Mouse (Mus musculus) cerebellum, adult (tissue): ENCODE measurements around the gene Grasp.

ENCODE experiments used
- ATAC-seq: cut with Nextera tagmentation; 2 replicates; pipeline ENCODE4 v1.9.2; 2017; ENCODE audit warnings: mild to moderate bottlenecking, moderate library complexity, mixed read lengths; ENCODE audit not compliant: insufficient number of reproducible peaks, low FRiP score, low TSS enrichment

The Grasp gene

DNA sequence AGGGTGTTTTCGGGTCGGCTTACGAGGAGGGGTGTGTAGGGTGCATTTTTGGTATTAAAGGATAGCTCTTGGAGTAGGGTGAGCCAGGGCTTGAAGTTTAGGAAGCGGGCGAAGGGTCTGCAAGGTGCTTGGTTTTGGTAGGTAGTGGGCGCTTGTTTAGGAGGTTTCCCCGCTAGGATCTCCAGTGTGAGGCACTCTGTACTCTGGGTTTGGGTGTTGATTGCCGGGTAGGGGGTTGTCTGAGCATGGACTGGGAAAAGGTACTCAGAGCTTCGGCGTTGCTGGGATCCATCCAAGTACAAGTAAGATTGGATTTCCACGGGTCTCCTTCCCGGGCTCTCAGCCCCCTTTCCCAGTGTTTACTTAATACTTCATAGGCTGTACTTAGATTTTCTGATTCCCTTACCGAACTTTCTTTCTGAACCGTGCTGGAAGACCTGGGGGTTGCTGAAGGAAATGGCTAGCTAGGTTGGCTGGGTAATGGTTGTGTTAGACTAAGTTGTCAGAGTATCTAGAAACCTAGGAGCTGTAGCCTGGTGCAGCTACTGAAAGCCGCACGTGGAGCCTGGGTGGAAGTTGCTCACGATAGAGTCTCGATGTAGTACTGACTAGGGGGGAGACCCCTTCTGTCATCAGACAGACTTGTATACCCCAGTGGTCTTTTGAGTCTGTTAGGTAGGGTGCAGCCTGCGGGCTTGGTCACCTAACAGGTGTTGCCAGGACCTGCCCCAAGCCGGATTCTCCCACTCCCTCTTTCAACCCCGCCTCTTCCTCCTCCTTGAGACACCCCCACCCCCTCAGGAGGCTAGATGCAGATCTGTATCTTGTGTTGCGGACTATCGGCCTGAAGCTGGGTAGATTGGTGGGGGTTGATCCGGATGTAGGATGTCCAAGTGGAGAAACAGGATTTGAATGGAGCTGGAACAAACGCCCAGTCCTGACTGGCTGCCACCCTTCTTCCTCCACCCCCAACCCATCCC, 43.4 kb downstream of the Grasp start:
- no peak for ATAC-seq

DNA sequence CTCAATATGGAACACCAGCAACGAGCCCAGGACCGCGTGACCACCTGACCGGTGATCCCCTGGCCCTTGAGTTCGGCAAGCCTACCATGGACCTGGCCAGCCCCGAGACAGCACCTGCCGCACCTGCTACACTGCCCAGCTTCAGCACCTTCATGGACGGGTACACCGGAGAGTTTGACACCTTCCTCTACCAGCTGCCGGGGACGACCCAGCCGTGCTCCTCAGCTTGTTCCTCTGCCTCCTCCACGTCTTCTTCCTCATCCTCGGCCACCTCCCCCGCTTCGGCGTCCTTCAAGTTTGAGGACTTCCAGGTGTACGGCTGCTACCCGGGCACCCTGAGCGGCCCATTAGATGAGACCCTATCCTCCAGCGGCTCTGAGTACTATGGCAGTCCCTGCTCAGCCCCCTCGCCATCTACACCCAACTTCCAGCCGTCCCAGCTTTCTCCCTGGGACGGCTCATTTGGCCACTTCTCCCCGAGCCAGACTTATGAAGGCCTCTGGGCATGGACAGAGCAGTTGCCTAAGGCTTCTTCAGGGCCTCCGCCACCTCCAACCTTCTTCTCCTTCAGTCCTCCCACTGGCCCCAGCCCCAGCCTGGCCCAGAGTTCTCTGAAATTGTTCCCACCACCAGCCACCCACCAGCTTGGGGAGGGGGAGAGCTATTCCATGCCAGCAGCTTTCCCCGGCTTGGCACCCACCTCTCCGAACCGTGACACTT, 46.3 kb downstream of the Grasp start:
- no peak for ATAC-seq

DNA sequence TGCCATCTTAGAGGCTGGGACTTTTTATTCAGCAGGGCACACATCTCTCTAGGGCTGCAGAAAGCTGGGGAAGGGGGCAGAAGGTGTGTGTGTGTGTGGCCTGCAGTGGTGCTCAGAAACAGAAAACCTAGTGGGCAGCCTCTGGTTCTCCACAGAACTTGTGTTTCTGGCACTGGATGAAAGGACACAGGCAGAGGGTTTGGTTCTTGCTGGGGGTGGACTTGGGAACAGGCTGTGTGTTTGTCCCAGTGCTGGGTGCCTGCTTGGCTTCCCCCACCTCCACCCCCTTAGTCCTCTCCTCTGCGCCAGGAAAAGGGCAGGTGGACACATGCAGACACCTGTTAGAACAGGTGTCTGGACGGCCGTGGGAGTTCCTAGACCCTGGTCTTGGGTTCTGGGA, 47.1 kb downstream of the Grasp start:
- ATAC-seq, result no peak

DNA sequence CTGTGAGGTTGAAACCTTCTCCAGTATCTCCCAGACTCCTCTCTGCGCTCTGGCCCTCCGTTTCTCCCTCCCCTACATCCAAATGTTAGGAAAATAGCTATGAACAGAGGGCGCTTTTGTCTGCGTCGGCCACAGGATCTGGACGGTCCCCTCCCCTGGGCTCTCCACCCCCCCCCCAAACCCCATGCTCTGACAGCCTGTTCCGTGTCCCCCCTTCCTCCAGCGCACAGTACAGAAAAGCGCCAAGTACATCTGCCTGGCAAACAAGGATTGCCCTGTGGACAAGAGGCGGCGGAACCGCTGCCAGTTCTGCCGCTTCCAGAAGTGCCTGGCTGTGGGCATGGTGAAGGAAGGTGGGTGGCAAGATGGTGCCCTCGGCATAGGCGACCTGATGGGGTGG, 47.5 kb downstream of the Grasp start:
- no peak for ATAC-seq

DNA sequence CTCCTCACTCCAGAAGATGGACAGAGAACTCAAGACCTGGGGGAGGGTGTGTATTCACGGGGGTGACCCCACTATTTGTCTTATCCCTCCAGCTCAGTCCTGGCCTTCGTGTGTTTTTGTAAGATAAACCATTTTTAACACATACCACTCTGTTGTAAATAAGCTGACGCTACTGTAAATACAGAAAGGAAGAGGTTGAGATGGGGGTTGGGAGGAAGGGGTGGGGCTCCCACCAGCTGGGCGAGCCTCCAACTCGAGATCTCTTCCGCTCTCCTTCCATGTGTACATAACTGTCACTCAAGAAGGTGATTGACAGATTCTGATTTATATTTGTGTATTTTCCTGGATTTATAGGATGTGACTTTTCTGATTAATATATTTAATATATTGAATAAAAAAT, 50.4 kb downstream of the Grasp start:
- ATAC-seq, result no peak

DNA sequence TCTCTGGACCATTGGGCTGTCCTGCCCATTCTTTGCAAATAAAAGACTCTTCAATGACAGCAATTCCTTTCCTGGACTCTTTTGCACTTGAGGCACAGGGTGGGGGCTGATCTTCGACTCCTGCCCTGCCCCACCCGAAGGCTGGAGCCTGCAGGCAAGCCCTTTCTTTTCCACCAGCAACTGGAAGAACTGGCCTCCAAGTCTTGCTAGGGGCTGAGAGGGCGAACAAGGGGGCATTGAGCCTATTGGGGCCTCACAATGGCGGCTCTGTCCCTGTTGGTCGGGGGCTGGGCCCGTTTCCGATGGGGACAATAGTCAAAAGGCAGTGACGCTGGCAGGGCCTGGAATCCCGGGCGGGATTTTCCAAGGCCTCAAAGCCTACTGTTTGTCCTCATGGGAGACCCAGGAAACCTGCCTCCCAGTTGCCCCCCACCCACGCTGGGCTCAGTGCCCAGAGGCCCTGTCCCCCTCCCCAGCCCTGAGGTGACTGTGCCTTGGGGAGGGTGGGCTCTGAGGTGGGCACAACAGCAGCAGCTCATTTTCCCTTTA, 53.4 kb downstream of the Grasp start:
- ATAC-seq, result no peak

DNA sequence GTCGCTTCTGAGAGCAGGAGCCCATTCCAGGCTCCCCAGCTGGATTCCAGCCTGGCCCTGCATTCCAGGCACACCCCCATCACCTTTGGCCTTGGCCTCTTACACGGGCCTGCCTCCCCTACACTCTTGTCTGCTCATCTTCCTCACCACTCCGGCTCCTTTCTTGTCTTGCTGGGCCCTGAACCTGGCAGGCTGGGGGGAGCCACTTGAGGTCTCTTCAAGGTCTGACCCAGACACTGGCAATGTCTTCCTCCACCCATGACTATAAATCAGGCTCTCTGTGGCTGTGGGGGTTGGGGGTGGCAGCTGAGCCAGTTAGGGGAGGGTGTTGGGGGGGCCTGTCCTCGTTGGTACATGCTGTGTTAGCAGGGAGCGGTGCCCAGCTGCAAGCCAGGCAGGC, 54.6 kb downstream of the Grasp start:
- ATAC-seq, result no peak

DNA sequence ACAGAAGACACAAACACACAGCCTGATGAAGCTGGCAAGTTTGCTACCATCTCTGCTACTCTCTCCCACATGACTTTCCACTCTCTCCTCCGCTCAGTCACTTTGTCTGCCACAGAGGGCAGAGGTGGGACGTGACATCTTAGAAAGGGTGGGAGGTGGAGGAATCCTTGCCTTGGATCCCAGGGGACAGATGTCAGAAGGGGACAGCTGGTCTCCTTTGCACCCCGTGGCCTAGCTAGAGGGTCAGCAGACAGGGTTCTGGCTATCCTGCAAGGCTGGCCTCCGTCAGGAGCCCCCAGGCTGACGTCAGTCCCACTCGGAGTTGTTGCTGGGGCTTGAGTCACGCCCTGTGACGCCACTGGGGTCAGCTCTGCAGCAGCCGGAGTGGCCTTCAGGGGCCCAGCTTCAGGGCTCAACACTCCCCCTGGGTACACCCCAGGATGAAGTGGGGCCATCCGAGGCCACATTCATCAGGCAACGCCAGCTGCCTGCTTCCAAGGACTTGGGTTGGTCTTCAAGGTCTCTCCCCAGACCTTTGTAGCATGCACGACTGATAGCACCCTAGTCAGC, 55.5 kb downstream of the Grasp start:
- ATAC-seq, result no peak
